Mouse (Mus musculus) right cerebral cortex, adult 18-20 months (tissue): ENCODE data around the gene Hnrnpf.

Experiments
- DNase-seq: peaks from one replicate; pipeline ENCODE4 v3.0.0; 2022; ENCODE audit warnings: mixed read lengths

Gene Hnrnpf

GRCm38 (mm10) chr6:117926871-117927491 lies 26.9 kb downstream of the Hnrnpf start:
- no peak for DNase-seq

- no peak for DNase-seq
These were observed 27.8 kb downstream of the Hnrnpf start for GRCm38 (mm10) chr6:117927955-117928354.

DNA sequence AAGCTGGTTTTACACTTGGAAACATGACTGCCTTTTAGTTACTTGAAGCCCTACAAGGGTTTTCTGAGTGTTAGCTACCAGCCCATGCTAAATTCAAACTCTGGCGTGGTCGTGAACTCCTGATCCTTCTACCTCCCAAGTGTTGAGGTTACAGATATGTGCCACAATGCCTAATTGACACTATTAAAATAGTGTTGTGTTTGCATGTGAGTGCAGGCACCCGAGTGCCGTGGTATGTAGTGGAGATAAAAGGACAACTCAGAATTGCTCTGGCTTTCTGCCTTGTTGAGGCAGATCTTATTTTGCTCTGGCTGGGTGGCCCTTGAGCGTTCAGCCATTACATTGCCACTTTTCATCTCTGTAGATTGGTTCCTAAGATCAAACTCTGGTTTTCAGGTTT lies 28.6 kb downstream of the Hnrnpf start:
- DNase-seq, result no peak

DNA sequence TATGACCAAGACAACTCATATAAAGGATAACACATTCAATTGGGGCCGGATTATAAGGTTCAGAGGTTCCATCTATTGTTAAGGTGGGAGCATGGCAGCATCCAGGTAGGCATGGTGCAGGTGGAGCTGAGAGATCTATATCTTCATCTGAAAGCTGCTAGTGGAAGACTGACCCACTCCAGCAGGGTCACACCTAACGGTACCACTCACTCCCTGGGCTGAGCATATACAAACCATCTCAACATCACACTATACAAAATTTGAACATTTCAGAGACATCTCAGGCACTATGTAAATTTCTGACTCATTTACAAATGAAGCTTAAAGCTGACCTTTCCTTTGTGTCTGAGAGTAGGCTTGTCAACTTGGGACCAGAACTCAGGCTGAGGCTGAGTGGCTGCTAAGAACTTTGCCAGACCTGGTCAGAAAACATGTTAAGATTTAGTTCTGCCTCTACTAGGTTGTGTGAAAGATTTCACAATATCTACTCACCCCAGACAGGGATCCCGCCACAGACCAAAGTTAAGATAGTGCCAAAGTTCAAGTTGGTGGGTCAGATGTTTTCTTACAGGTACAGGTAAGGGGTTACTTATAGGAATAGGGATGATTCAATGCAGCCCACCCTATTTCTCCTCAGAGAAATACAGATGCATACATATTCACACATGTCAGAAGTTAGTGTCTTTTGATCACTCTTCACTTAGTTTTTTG lies 30.0 kb downstream of the Hnrnpf start:
- DNase-seq, result no peak

- DNase-seq, result no peak
These were observed 32.4 kb downstream of the Hnrnpf start for GRCm38 (mm10) chr6:117932325-117933051.

DNA sequence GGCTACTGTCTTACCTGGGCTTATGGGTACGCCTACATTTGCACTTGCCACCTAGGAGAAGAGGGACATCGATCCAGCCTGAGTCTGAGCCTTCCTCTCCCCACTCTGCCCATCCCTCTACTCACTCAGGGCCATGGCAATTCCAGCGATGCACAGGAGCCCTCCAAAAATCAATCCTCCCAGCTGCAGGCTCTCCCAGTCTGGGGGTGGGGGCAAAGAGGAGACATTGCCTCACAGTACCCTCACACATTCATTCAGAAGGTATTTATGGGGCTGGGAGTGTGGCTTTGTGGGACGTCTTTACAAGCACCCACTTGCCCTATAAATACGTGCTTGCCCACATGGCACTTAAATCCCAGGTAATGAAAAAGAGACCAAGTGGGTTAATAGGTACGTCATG lies 34.2 kb downstream of the Hnrnpf start:
- DNase-seq, result no peak

DNA sequence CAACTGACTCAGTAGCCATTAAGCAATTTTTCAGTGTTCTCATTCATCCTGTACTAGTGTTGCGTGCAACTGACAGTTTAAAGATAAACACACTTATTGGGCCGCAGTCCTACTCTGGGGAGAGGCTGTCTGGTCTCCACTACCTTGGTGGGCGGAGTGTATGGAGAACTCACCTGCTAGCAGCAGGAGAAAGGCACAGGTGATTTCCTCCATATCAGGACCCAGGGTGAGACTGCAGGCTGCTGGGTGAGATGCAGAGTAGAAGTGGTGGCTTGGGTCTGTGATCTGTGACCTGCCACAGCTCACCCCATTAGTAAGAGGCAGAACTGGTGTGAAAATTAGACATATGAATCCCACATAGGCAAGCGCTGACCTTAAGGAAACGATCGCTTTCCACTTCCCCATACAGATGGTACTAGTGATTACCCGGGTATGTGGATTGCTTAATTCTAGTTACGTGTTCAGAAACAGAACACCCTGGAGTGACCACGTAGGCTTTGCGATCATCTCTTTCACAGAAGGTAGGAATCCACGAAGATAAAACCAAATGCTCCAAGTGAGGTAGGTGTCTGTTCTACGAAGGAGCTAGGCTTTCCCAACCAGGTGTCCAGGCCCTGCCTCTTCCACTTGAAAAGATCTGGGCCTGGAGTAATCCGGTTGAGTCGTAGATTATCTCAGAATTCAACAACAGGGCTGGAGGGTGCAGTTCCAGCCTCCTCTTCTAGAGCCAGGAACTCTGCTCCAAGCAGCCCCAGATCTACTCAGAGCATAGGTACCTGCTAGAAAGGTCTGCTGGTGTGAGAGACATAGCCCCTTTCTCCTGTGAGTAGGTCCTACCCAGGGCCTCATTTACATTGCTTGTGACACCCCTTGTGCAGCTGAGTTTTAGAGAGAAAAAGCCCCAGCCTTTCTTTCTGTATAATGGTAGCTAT lies 35.8 kb downstream of the Hnrnpf start:
- no peak for DNase-seq

GRCm38 (mm10) chr6:117937222-117937932 lies 37.3 kb downstream of the Hnrnpf start, which contains the start of gene Fxyd4:
Gene Fxyd4 (minus strand): TSS chr6:117937692.
- no peak for DNase-seq

GRCm38 (mm10) chr6:117938951-117939350 lies 38.8 kb downstream of the Hnrnpf start:
- peak; percentile 34 for DNase-seq

GRCm38 (mm10) chr6:117942769-117943168 lies 42.6 kb downstream of the Hnrnpf start:
- no peak for DNase-seq

- DNase-seq, result no peak
These were observed 43.8 kb downstream of the Hnrnpf start for GRCm38 (mm10) chr6:117943899-117944298.

DNA sequence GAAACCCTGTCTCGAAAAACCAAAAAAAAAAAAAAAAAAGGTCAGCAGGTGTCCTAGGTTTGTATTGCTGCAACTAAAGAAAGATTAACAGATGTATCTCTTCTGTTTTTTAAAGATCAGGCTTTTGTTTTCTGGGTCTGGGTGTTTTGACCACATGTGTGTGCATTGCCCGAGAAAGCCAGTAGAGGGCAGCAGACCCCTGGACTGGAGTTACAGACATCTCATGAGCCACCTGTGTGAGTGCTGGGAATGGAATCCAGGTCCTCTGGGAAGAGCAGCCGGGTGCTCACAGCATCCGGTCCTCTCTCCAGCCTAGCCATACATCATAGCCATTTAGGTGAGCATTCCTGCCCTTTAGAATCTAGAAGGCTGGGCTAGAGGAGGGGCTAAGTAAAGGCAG lies 52.2 kb downstream of the Hnrnpf start:
- DNase-seq, result no peak

- no peak for DNase-seq
These were observed 56.0 kb downstream of the Hnrnpf start for GRCm38 (mm10) chr6:117956161-117956560.

GRCm38 (mm10) chr6:117956851-117957501 lies 56.9 kb downstream of the Hnrnpf start:
- DNase-seq, result no peak

DNA sequence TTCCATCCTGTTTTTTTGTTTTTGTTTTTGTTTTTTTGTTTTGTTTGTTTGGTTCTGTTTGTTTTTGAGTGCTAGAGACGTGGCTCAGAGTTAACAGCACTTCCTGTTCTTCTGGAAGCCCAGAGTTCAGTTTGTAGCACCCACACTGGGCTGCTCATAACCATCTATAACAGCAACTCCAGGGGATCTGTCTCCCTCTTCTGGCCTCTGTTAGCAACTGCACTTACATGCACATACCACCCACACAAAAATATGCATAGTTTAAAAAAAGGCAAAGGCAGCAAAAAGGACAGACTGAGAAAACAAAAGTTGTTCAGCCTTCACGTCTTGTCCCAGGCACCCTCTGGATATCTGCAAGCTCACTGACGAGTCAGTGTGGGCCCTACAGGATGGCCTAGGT lies 63.1 kb downstream of the Hnrnpf start:
- no peak for DNase-seq

DNA sequence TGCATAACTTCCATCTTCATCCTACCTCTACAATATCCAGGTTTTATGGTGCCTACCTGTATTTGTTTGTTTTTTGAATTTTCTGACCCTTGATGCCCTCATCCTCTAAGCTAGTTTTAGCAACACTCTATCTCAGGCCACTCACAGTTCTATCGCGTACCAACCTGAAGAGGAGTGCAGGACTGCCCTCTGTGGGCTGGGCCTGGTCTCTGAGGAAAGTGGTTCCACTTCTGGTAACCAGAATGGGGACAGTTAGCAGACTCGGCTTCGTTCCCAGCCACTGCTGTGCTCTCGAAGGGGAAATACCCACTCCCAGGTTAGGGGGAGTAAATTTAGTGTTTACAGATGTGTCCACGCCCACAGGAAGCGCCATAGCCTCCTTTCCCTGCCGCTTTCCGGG lies 66.6 kb downstream of the Hnrnpf start:
- no peak for DNase-seq
